Mouse (Mus musculus) MEL (cell line): ENCODE measurements around the gene Kcnip1. TPM values are rescaled to one million over a fixed set of nuclear protein-coding genes. Genes with fewer than 3 reads are reported as not detected.

Experiments used
- DNase-seq: peaks from one replicate; pipeline ENCODE4 v3.0.0; 2011; ENCODE audit warnings: low read depth, low spot score
- H3K27ac ChIP-seq: 2 replicates; pipeline ENCODE4 v1.5.1; 2012; ENCODE audit warnings: low read depth, mild to moderate bottlenecking, control low read depth, low read length, moderate library complexity; ENCODE audit not compliant: control insufficient read depth
- H3K27me3 ChIP-seq, 2 experiments: fragments of 150-350 bp in 1 of 2; sonication (generic) in 1 of 2; 2 replicates each; pipeline ENCODE4 v1.6.1; 2012; ENCODE audit warnings: low read length in 2 of 2, mild to moderate bottlenecking in 2 of 2, improper control_type of control experiment in 1 of 2, moderate library complexity in 1 of 2; ENCODE audit not compliant: insufficient read depth in 2 of 2, control insufficient read depth in 1 of 2
- H3K36me3 ChIP-seq, 2 experiments: 2 replicates each; pipeline ENCODE4 v1.6.1; 2012 to 2014; ENCODE audit warnings: low read length in 2 of 2, improper control_type of control experiment in 1 of 2, inconsistent platforms in 1 of 2, mild to moderate bottlenecking in 1 of 2; ENCODE audit not compliant: insufficient read depth in 2 of 2, control insufficient read depth in 1 of 2
- H3K4me1 ChIP-seq, 2 experiments: fragments of 150-350 bp in 1 of 2; sonication (generic) in 1 of 2; 2 replicates each; pipeline ENCODE4 v1.6.1; 2012; ENCODE audit warnings: low read length in 2 of 2, improper control_type of control experiment in 1 of 2, mild to moderate bottlenecking in 1 of 2; ENCODE audit not compliant: insufficient read depth in 2 of 2, control insufficient read depth in 1 of 2
- H3K4me3 ChIP-seq, 2 experiments: fragments of 150-350 bp in 1 of 2; sonication (generic) in 1 of 2; 2 replicates each; pipeline ENCODE4 v1.5.1; 2012; ENCODE audit warnings: low read depth in 2 of 2, low read length in 2 of 2, mild to moderate bottlenecking in 2 of 2, moderate library complexity in 2 of 2, control low read depth in 1 of 2, improper control_type of control experiment in 1 of 2; ENCODE audit not compliant: control insufficient read depth in 1 of 2, insufficient read depth in 1 of 2
- H3K79me2 ChIP-seq: 2 replicates; pipeline ENCODE4 v1.6.1; 2012; ENCODE audit warnings: mild to moderate bottlenecking, low read length, moderate library complexity; ENCODE audit not compliant: control insufficient read depth, poor library complexity, insufficient read depth
- H3K9ac ChIP-seq: 2 replicates; pipeline ENCODE4 v1.6.1; 2012; ENCODE audit warnings: low read depth, mild to moderate bottlenecking, control low read depth, low read length, moderate library complexity; ENCODE audit not compliant: control insufficient read depth, poor library complexity, severe bottlenecking
- H3K9me3 ChIP-seq: fragments of 150-350 bp; sonication (generic); replicated peaks from 2 replicates; pipeline ENCODE4 v1.6.1; 2012; ENCODE audit warnings: mild to moderate bottlenecking, low read length, improper control_type of control experiment, moderate library complexity; ENCODE audit not compliant: insufficient read depth
- BHLHE40 ChIP-seq: IDR thresholded peaks from 2 replicates; pipeline ENCODE4 v1.6.1; 2012; ENCODE audit warnings: low read depth, mild to moderate bottlenecking, inconsistent platforms, low read length, improper control_type of control experiment, borderline replicate concordance
- CHD2 ChIP-seq: IDR thresholded peaks from 2 replicates; pipeline ENCODE4 v1.6.1; 2011; ENCODE audit warnings: low read length, improper control_type of control experiment
- E2F4 ChIP-seq: IDR thresholded peaks from 2 replicates; pipeline ENCODE4 v1.6.1; 2011; ENCODE audit warnings: low read depth, low read length, improper control_type of control experiment, borderline replicate concordance
- EP300 ChIP-seq, 2 experiments: IDR thresholded peaks; 2 replicates each; pipeline ENCODE4 v1.6.1; 2011; ENCODE audit warnings: improper control_type of control experiment in 2 of 2, low read length in 2 of 2, low read depth in 1 of 2, mild to moderate bottlenecking in 1 of 2
- GATA1 ChIP-seq: IDR thresholded peaks from 2 replicates; pipeline ENCODE4 v1.6.1; 2011; ENCODE audit warnings: low read depth, low read length, improper control_type of control experiment
- HCFC1 ChIP-seq: IDR thresholded peaks from 2 replicates; pipeline ENCODE4 v1.6.1; 2012; ENCODE audit warnings: low read depth, mild to moderate bottlenecking, inconsistent platforms, low read length, improper control_type of control experiment, moderate library complexity
- KAT2A ChIP-seq: conservative IDR thresholded peaks from 2 replicates; pipeline ENCODE4 v1.6.1; 2012; ENCODE audit warnings: low read depth, low read length, improper control_type of control experiment, inconsistent platforms
- MAX ChIP-seq: IDR thresholded peaks from 2 replicates; pipeline ENCODE4 v1.6.1; 2011; ENCODE audit warnings: low read length, improper control_type of control experiment
- MAZ ChIP-seq: IDR thresholded peaks from 2 replicates; pipeline ENCODE4 v1.6.1; 2012; ENCODE audit warnings: low read depth, mild to moderate bottlenecking, inconsistent platforms, low read length, improper control_type of control experiment
- MXI1 ChIP-seq: IDR thresholded peaks from 2 replicates; pipeline ENCODE4 v1.6.1; 2011; ENCODE audit warnings: mild to moderate bottlenecking, low read depth, low read length, improper control_type of control experiment
- MYB ChIP-seq: IDR thresholded peaks from 2 replicates; pipeline ENCODE4 v1.6.1; 2011; ENCODE audit warnings: mild to moderate bottlenecking, low read depth, low read length, improper control_type of control experiment
- NRF1 ChIP-seq: IDR thresholded peaks from 2 replicates; pipeline ENCODE4 v1.6.1; 2014; ENCODE audit warnings: low read depth, mild to moderate bottlenecking, inconsistent platforms, low read length, improper control_type of control experiment, moderate library complexity; ENCODE audit not compliant: poor library complexity, insufficient read depth, severe bottlenecking
- POLR2AphosphoS5 ChIP-seq: IDR thresholded peaks from 2 replicates; pipeline ENCODE4 v1.6.1; 2012; ENCODE audit warnings: low read depth, borderline replicate concordance, mild to moderate bottlenecking, inconsistent platforms, low read length, moderate library complexity, mixed read lengths
- RAD21 ChIP-seq: IDR thresholded peaks from 2 replicates; pipeline ENCODE4 v1.6.1; 2011; ENCODE audit warnings: mild to moderate bottlenecking, low read depth, low read length, improper control_type of control experiment
- RCOR1 ChIP-seq: IDR thresholded peaks from 2 replicates; pipeline ENCODE4 v1.6.1; 2012; ENCODE audit warnings: low read depth, mild to moderate bottlenecking, inconsistent platforms, low read length, improper control_type of control experiment
- SIN3A ChIP-seq: IDR thresholded peaks from 2 replicates; pipeline ENCODE4 v1.6.1; 2012; ENCODE audit warnings: low read length, improper control_type of control experiment, inconsistent platforms
- TBP ChIP-seq: IDR thresholded peaks from 2 replicates; pipeline ENCODE4 v1.8.0; 2011; ENCODE audit warnings: low read depth, low read length, improper control_type of control experiment
- TCF12 ChIP-seq: IDR thresholded peaks from 2 replicates; pipeline ENCODE4 v1.6.1; 2014; ENCODE audit warnings: low read depth, mild to moderate bottlenecking, inconsistent platforms, low read length, improper control_type of control experiment, moderate library complexity
- ZKSCAN1 ChIP-seq: IDR thresholded peaks from 2 replicates; pipeline ENCODE4 v1.6.1; 2012; ENCODE audit warnings: low read depth, mild to moderate bottlenecking, inconsistent platforms, low read length, improper control_type of control experiment, moderate library complexity
- ZMIZ1 ChIP-seq: IDR thresholded peaks from 2 replicates; pipeline ENCODE4 v1.6.1; 2012; ENCODE audit warnings: low read depth, mild to moderate bottlenecking, inconsistent platforms, low read length, improper control_type of control experiment, moderate library complexity
- polyA plus RNA-seq, 2 experiments: library from polyadenylated mRNA; stranded (reverse) in 1 of 2; unstranded in 1 of 2; fragments of >175 nt in 1 of 2; fragments of >200 nt in 1 of 2; gene quantifications; 2 replicates each; pipeline versions ENCODE4 v1.2.1 to v1.2.4; 2012; ENCODE audit warnings: low replicate concordance in 2 of 2, low read depth in 1 of 2; ENCODE audit not compliant: insufficient read length in 2 of 2, insufficient read depth in 1 of 2, missing spikeins in 1 of 2
- total RNA-seq: library from RNA; depleted of rRNA; stranded (reverse); fragments of 300-350 nt; gene quantifications from 2 replicates; pipeline ENCODE4 v1.2.3, GENCODE M21; 2012

Gene Kcnip1
- total and polyA plus RNA-seq, 3 experiments: 0.04 to 0.06 TPM; not detected in 1

- TF ChIP-seq MXI1: no peak
- TF ChIP-seq RAD21: peak; percentile 83
- TF ChIP-seq BHLHE40: no peak
- TF ChIP-seq CHD2: no peak
- TF ChIP-seq, all 39 proteins: peak for 15
Observed at GRCm38 (mm10) chr11:34001938-34002592, 9.1 kb upstream of the Kcnip1 start (continued).

DNA sequence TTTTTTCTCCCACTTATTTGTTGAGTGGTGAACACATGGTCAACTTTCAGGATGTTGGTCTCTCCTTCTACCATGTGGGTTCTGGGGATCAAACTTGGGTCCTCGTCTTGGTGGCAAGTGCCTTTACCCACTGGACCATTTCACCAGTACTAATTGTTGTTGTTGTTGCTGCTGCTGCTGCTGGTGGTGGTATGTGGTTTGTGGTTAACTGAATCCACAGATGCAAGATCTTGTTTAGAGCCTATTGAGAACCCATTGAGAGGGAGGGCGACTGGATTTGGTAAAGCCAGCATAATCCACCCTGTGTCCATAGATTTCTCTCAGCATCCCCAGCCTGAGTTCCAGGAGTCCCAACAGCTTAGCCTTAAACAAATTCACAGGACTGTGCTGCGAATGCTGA, 7.5 kb upstream of the Kcnip1 start:
- Histone ChIP-seq H3K79me2 (no peaks in the 10 kb centered on the region), H3K4me3 (no peak overlapping the region), H3K9ac (no peak overlapping the region), H3K9me3 (no peaks in the 10 kb centered on the region), H3K27ac (no peak overlapping the region), H3K4me1 (peaks cover 7 to 15% of the 10 kb centered on the region in 2 experiments), H3K27me3 (no peaks in the 10 kb centered on the region), H3K36me3 (peaks cover 0 to 13% of the 10 kb centered on the region in 2 experiments; a peak in 2 of 4 replicates)
- TF ChIP-seq RCOR1: peak; percentile 40; the same call in 1 of the 2 replicates
- TF ChIP-seq TBP: no peak
- peak; percentile 29 to 34; a peak in 2 of 4 replicates for TF ChIP-seq EP300 (IDR thresholded peaks at IDR 0.05; ENCODE audit: low read depth in 1 of 2, low read length in 2 of 2)
- peak; percentile 49 for DNase-seq

DNA sequence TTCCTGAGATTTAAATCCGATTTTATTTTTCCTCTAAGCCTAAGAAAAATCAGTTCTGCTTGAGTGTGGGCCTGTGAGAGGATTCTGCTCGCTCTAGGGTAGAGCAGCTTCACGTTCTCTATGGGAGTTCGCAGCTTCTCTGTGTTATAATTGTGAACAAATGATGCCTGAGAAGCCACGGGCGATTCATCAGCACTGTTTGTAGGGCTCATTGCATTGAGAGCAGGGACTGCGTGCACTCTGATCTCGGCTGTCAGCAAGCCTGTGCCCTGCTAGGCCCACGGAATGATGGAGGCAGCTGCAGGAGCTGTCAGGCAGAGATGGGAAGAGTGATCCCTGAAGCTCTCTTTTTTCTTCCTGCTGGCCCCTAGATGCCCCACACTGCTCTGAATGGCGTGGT, 5.3 kb upstream of the Kcnip1 start:
- Histone ChIP-seq H3K4me3 (no peak overlapping the region), H3K27ac (no peak overlapping the region), H3K36me3 (peaks cover 0 to 13% of the 10 kb centered on the region in 2 experiments; a peak in 2 of 4 replicates), H3K79me2 (no peaks in the 10 kb centered on the region), H3K27me3 (no peaks in the 10 kb centered on the region), H3K4me1 (peaks cover 7 to 15% of the 10 kb centered on the region in 2 experiments), H3K9ac (no peak overlapping the region), H3K9me3 (no peaks in the 10 kb centered on the region)
- no peak for DNase-seq
- TF ChIP-seq NRF1: no peak
- TF ChIP-seq TCF12: no peak
- TF ChIP-seq KAT2A: no peak
- TF ChIP-seq MYB: no peak
- TF ChIP-seq ZMIZ1: no peak
- TF ChIP-seq RCOR1: no peak
- TF ChIP-seq HCFC1: no peak
- TF ChIP-seq MAZ: no peak
- no peak for TF ChIP-seq SIN3A
- TF ChIP-seq GATA1: no peak
- TF ChIP-seq CHD2: no peak
- no peak for TF ChIP-seq POLR2AphosphoS5
- TF ChIP-seq MAX: no peak
- TF ChIP-seq ZKSCAN1: no peak
- TF ChIP-seq E2F4: no peak
